Mouse (Mus musculus) heart, adult 2 months (tissue): Measurements from ENCODE around the gene Dcst2. TPM values are rescaled to one million over a fixed set of nuclear protein-coding genes. Genes with fewer than 3 reads are reported as not detected.

Source experiments
- DNase-seq, 2 experiments: peaks; one replicate each; pipeline ENCODE4 v3.0.0; 2021
- H3K27ac ChIP-seq: fragments of 200-600 bp; 2 replicates; pipeline ENCODE4 v1.8.1; 2022
- H3K27me3 ChIP-seq: fragments of 200-500 bp; 2 replicates; pipeline ENCODE4 v1.6.1; 2012; ENCODE audit warnings: mild to moderate bottlenecking, low read length, inconsistent platforms, mixed read lengths; ENCODE audit not compliant: control insufficient read depth, insufficient read depth
- H3K36me3 ChIP-seq: fragments of 200-500 bp; 2 replicates; pipeline ENCODE4 v1.6.1; 2012; ENCODE audit warnings: low read length, inconsistent platforms; ENCODE audit not compliant: control insufficient read depth, insufficient read depth
- H3K4me1 ChIP-seq: fragments of 200-500 bp; 2 replicates; pipeline ENCODE4 v1.6.1; 2011; ENCODE audit warnings: low read length; ENCODE audit not compliant: control insufficient read depth, insufficient read depth
- H3K4me3 ChIP-seq: fragments of 200-600 bp; 2 replicates; pipeline ENCODE4 v1.8.1; 2022
- H3K79me2 ChIP-seq: fragments of 200-500 bp; replicated peaks from 2 replicates; pipeline ENCODE4 v1.6.1; 2012; ENCODE audit warnings: mild to moderate bottlenecking, inconsistent platforms, low read length, moderate library complexity, mixed read lengths; ENCODE audit not compliant: control insufficient read depth, insufficient read depth
- H3K9ac ChIP-seq: fragments of 200-500 bp; 2 replicates; pipeline ENCODE4 v1.6.1; 2012; ENCODE audit warnings: low read depth, mild to moderate bottlenecking, control low read depth, inconsistent platforms, low read length, mixed read lengths
- CTCF ChIP-seq: fragments of 200-600 bp; IDR thresholded peaks from 2 replicates; pipeline ENCODE4 v1.8.1; 2022; ENCODE audit warnings: antibody characterized with exemption, mild to moderate bottlenecking, moderate library complexity
- EP300 ChIP-seq: fragments of 200-500 bp; IDR thresholded peaks from 2 replicates; pipeline ENCODE4 v1.6.1; 2011; ENCODE audit warnings: low read depth, low read length, control low read depth; ENCODE audit not compliant: insufficient read depth
- POLR2A ChIP-seq: fragments of 200-500 bp; IDR thresholded peaks from 2 replicates; pipeline ENCODE4 v1.6.1; 2011; ENCODE audit warnings: mild to moderate bottlenecking, low read depth, low read length, control low read depth; ENCODE audit not compliant: insufficient read depth
- WGBS: fragments of 180-500 bp; shearing (Covaris S2); methylation state at CpG from one replicate; pipeline ENCODE4 v1.1.7; 2018; 5-methylcytosine and 5-hydroxymethylcytosine counted together
- intact Hi-C: fragments of 180-260 bp; cut with DNase I; formaldehyde crosslinking; loops from one replicate; pipeline ENCODE4 v1.15.1; 2025
- polyA plus RNA-seq: library from polyadenylated mRNA; depleted of rRNA; stranded (reverse); fragments of >200 nt; gene quantifications from 2 replicates; pipeline ENCODE4 v1.2.3, GENCODE M21; 2012
- total RNA-seq, 2 experiments: library from RNA; stranded (reverse); gene quantifications; 2 replicates each; pipeline ENCODE4 v1.2.3; 2021

The Dcst2 gene
- total and polyA plus RNA-seq, 3 experiments = 0.35 TPM; not detected in 2

- Histone ChIP-seq H3K79me2 (no peaks in the 10 kb centered on the region), H3K4me3 (peak overlapping the region; percentile 54), H3K27me3 (peaks cover 28% of the 10 kb centered on the region), H3K4me1 (peaks cover 6% of the 10 kb centered on the region), H3K27ac (no peak overlapping the region), H3K9ac (peak overlapping the region; percentile 43), H3K36me3 (no peaks in the 10 kb centered on the region)
- intact Hi-C loops = no loop called here
- TF ChIP-seq CTCF = no peak
- TF ChIP-seq EP300 = no peak
- TF ChIP-seq POLR2A = no peak
- DNase-seq = peak in 1 of 2 experiments; percentile 45
- 1% methylated on average over 63 of the region's 66 CpGs for WGBS
Observed at GRCm38 (mm10) chr3:89321183-89322130, 40.3 kb upstream of the Dcst2 start.

GRCm38 (mm10) chr3:89322131-89322500 lies 39.7 kb upstream of the Dcst2 start:
- no peak overlapping the region for H3K27ac ChIP-seq
- peaks cover 28% of the 10 kb centered on the region for H3K27me3 ChIP-seq
- H3K36me3 ChIP-seq = no peaks in the 10 kb centered on the region
- H3K4me3 ChIP-seq = peak overlapping the region; percentile 54
- H3K79me2 ChIP-seq = no peaks in the 10 kb centered on the region
- peaks cover 5% of the 10 kb centered on the region for H3K4me1 ChIP-seq
- no peak overlapping the region for H3K9ac ChIP-seq
- 2% methylated on average over 14 of the region's 14 CpGs for WGBS
- intact Hi-C loops = no loop called here
- no peak for DNase-seq
- TF ChIP-seq POLR2A = no peak
- no peak for TF ChIP-seq EP300
- no peak for TF ChIP-seq CTCF

DNA sequence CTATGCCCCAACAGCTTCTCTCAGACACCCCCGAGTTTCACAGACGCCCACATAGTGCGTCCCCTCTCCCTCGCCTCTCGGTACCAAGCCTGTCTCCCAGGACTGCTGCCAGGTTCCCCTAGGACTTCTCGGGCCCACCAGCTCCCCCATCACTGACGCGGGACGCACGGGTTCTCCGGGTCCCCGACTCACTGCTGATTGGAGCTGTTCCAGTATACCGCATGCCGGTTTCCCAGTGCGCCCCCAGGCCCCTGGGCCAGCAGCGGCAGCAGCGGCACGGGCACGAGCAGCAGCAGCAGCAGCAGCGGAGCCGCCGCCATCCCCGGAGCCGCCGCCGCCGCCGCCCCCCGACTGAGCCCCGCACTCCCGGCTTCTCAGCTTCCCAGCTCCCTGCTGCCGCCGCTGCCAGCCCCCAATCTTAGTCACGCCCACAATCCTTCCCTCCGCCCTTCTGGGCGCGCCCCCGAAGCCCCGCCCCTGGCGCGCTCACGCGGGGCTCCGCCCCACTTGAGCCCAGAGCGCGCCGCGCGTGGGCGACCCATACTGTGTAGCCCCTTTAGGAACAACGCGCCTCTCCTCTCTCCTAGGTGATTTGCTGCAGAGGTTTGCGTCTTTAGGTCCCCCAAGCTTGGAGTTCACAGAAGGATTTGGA lies 39.1 kb upstream of the Dcst2 start, which contains the start of gene Efna3:
Efna3 (minus strand) TSS at position 452 of the 652 bp plus-strand sequence.
- Histone ChIP-seq H3K27me3 (peaks cover 28% of the 10 kb centered on the region), H3K9ac (peak within 1 kb of the TSS; percentile 43), H3K27ac (no peak within 1 kb of the TSS), H3K36me3 (no peaks in the 10 kb centered on the region), H3K79me2 (no peaks in the 10 kb centered on the region), H3K4me3 (peak within 1 kb of the TSS; percentile 54), H3K4me1 (peaks cover 5% of the 10 kb centered on the region)
- TF ChIP-seq EP300 (no peak), POLR2A (no peak), CTCF (no peak)
- WGBS = 2% methylated on average over 48 of the region's 53 CpGs
- DNase-seq = peak; percentile 73 to 84
- intact Hi-C loops = no loop called here

- intact Hi-C loops = no loop called here
- Histone ChIP-seq H3K4me1 (peaks cover 2% of the 10 kb centered on the region; the same call in 1 of the 2 replicates), H3K27me3 (peaks cover 11% of the 10 kb centered on the region)
Observed at GRCm38 (mm10) chr3:89325882-89326281, 35.9 kb upstream of the Dcst2 start.

GRCm38 (mm10) chr3:89327371-89327870 lies 34.4 kb upstream of the Dcst2 start:
- no peaks in the 10 kb centered on the region for H3K4me1 ChIP-seq
- DNase-seq = no peak
- TF ChIP-seq CTCF (no peak), EP300 (no peak), POLR2A (no peak)
- 66% methylated on average over 9 of the region's 9 CpGs for WGBS
- H3K9ac ChIP-seq = no peak overlapping the region
- no peak overlapping the region for H3K27ac ChIP-seq
- no peaks in the 10 kb centered on the region; the same call in 1 of the 2 replicates for H3K27me3 ChIP-seq
- H3K79me2 ChIP-seq = no peaks in the 10 kb centered on the region
- no peaks in the 10 kb centered on the region for H3K36me3 ChIP-seq
- intact Hi-C loops = no loop called here
- H3K4me3 ChIP-seq = no peak overlapping the region

More at GRCm38 (mm10) chr3:89325882-89326281, 35.9 kb upstream of the Dcst2 start:
- Histone ChIP-seq H3K27ac (no peak overlapping the region), H3K4me3 (no peak overlapping the region), H3K79me2 (no peaks in the 10 kb centered on the region), H3K9ac (no peak overlapping the region), H3K36me3 (no peaks in the 10 kb centered on the region)
- DNase-seq = no peak
- WGBS = 91% methylated on average over 8 of the region's 8 CpGs
- TF ChIP-seq EP300 (no peak), POLR2A (no peak), CTCF (no peak)

DNA sequence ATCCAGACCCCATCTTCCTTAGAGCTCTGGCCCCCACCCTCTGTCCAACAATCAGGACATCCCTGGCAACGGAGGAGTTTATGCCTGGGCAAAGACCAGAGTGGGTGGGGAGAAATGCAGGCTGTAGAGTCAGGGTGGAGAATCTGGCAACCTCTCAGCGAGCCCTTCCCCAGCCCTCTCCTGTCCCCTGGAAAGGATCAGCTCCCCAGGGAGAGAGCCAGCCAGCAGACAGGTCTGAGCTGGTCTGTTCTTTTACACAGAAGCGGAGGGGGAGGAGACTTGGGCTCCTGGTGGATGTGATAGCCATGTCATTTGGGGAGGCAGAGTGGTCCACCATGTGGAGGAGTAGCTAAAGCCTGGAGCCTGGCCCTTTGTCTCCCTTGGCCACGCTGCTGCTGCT lies 33.2 kb upstream of the Dcst2 start:
- intact Hi-C loops = no loop called here
- no peak for DNase-seq
- Histone ChIP-seq H3K9ac (no peak overlapping the region), H3K27me3 (no peaks in the 10 kb centered on the region; the same call in 1 of the 2 replicates), H3K36me3 (no peaks in the 10 kb centered on the region), H3K79me2 (no peaks in the 10 kb centered on the region), H3K4me3 (no peak overlapping the region), H3K27ac (no peak overlapping the region), H3K4me1 (no peaks in the 10 kb centered on the region)
- TF ChIP-seq CTCF (no peak), POLR2A (no peak), EP300 (no peak)
- WGBS = 10% methylated on average over 4 of the region's 4 CpGs
